Mouse (Mus musculus) ES-Bruce4 (cell line): ENCODE results near the gene Thsd1.

ENCODE experiments used
- CTCF ChIP-seq: IDR thresholded peaks from one replicate; pipeline ENCODE4 v1.8.1; 2011; ENCODE audit warnings: low read depth, low read length
- POLR2A ChIP-seq: IDR thresholded peaks from one replicate; pipeline ENCODE4 v1.8.1; 2011; ENCODE audit warnings: low read length; ENCODE audit not compliant: insufficient read depth

DNA sequence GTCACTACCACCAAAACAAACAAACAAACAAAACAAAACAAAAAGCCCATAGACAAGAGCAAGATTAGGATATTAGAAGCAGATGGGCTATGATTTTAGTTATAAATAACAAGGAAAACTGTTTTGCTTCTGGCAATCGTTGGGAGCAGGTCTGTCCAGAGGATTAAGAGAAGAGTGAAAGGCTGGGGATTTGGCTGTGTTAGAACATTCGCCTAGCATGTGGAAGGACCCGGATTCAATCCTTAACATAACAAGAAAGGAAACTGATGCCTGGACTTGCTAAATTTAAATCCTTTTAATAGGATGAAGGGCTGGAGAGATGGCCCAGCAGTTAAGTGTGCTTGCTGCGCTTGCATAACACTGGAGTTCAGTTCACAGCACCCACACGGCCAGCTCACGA lies 37.2 kb downstream of the Thsd1 start:
- TF ChIP-seq CTCF = no peak
- no peak for TF ChIP-seq POLR2A
